Mouse (Mus musculus) liver, embryonic 16.5 days (tissue): ENCODE measurements at regions not wholly inside any gene's neighbourhood (a gene's known extent, or its start where the extent isn't known, plus 50 kb on each side); places are given as distances from the start of the nearest gene placed in this dataset.

ENCODE experiments used
- ATAC-seq: fragments of 200-750 bp; cut with Nextera tagmentation; 2 replicates; pipeline ENCODE4 v1.8.0; 2017; ENCODE audit warnings: low read depth, mild to moderate bottlenecking, moderate number of reproducible peaks, moderate library complexity
- H3K27ac ChIP-seq: fragments of 300-500 bp; sonication (generic); 2 replicates; pipeline ENCODE4 v1.5.1; 2014; ENCODE audit warnings: mild to moderate bottlenecking, low read length
- H3K27me3 ChIP-seq: fragments of 300-500 bp; sonication (generic); 2 replicates; pipeline ENCODE4 v1.6.1; 2014; ENCODE audit warnings: low read depth, low read length, mixed read lengths; ENCODE audit not compliant: control insufficient read depth, insufficient read depth
- H3K36me3 ChIP-seq: fragments of 300-500 bp; sonication (generic); 2 replicates; pipeline ENCODE4 v1.6.1; 2014; ENCODE audit warnings: mild to moderate bottlenecking; ENCODE audit not compliant: control insufficient read depth, insufficient read depth
- H3K4me1 ChIP-seq: fragments of 300-500 bp; sonication (generic); 2 replicates; pipeline ENCODE4 v1.6.1; 2014; ENCODE audit warnings: low read depth, low read length, mixed read lengths; ENCODE audit not compliant: control insufficient read depth
- H3K4me2 ChIP-seq: fragments of 300-500 bp; sonication (generic); 2 replicates; pipeline ENCODE4 v1.6.1; 2014; ENCODE audit warnings: low read depth, low read length, mixed read lengths
- H3K4me3 ChIP-seq: fragments of 300-500 bp; sonication (generic); 2 replicates; pipeline ENCODE4 v1.5.1; 2014; ENCODE audit warnings: low read depth, mild to moderate bottlenecking, low read length
- H3K9ac ChIP-seq: fragments of 300-500 bp; sonication (generic); 2 replicates; pipeline ENCODE4 v1.6.1; 2014; ENCODE audit warnings: low read depth, low read length
- H3K9me3 ChIP-seq: fragments of 300-500 bp; sonication (generic); replicated peaks from 2 replicates; pipeline ENCODE4 v1.6.1; 2016; ENCODE audit warnings: low read length; ENCODE audit not compliant: control insufficient read depth
- WGBS: fragments of 180-500 bp; shearing (Covaris S2); extraction: QIAGEN DNeasy Blood & Tissue Kit; methylation state at CpG from one replicate; pipeline ENCODE4 v1.1.7; 2014; ENCODE audit not compliant: insufficient replicate concordance; 5-methylcytosine and 5-hydroxymethylcytosine counted together

- no peak overlapping the region for H3K4me2 ChIP-seq
- H3K4me1 ChIP-seq, result no peaks in the 10 kb centered on the region
- no peaks in the 10 kb centered on the region for H3K9me3 ChIP-seq
- no peak overlapping the region for H3K9ac ChIP-seq
- no peak overlapping the region for H3K4me3 ChIP-seq
- H3K36me3 ChIP-seq, result no peaks in the 10 kb centered on the region
- WGBS, result 61% methylated on average over 2 of the region's 2 CpGs
- no peak for ATAC-seq
- no peaks in the 10 kb centered on the region for H3K27me3 ChIP-seq
- no peak overlapping the region for H3K27ac ChIP-seq
Measured at GRCm38 (mm10) chr14:120164184-120164583, 111.3 kb upstream of the Mbnl2 start.

DNA sequence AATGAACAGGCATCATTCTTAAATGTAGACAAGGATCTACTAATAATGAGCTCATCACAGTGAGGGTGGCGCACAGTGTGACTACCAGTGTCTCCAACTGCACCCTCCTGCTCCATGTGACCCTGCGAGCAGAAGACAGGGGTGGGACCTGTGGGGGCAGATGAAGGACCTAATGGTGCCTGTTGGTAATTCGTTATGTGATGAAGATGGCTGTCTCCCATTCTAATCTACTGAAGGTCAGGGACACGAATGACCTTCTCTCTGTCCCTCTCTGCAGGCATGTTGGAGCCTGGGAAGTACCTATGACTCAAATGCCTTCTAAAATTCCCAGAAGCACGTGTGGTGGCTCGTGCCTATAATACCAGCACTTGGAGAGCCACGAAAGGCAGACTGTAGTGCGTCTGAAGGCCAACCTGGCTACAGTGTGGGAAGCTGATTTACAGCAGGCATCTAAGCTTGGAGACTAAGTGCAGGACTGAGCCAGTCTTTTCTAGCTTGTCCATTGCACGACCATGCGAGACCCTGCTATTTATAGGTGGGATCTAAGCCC lies 109.9 kb upstream of the Mbnl2 start:
- ATAC-seq, result no peak
- 63% methylated on average over 10 of the region's 10 CpGs for WGBS
- H3K9ac ChIP-seq, result no peak overlapping the region
- H3K27me3 ChIP-seq, result no peaks in the 10 kb centered on the region
- no peak overlapping the region for H3K4me2 ChIP-seq
- H3K4me1 ChIP-seq, result no peaks in the 10 kb centered on the region
- no peaks in the 10 kb centered on the region for H3K9me3 ChIP-seq
- no peak overlapping the region for H3K4me3 ChIP-seq
- H3K27ac ChIP-seq, result no peak overlapping the region
- no peaks in the 10 kb centered on the region for H3K36me3 ChIP-seq

- no peak for ATAC-seq
- no peaks in the 10 kb centered on the region for H3K4me1 ChIP-seq
- H3K9ac ChIP-seq, result no peak overlapping the region
- no peaks in the 10 kb centered on the region for H3K27me3 ChIP-seq
- H3K36me3 ChIP-seq, result no peaks in the 10 kb centered on the region
- WGBS, result 76% methylated on average over 7 of the region's 7 CpGs
- no peak overlapping the region for H3K4me2 ChIP-seq
- H3K9me3 ChIP-seq, result no peaks in the 10 kb centered on the region
- H3K27ac ChIP-seq, result no peak overlapping the region
- no peak overlapping the region for H3K4me3 ChIP-seq
Measured at GRCm38 (mm10) chr14:120170733-120171132, 104.7 kb upstream of the Mbnl2 start.

- no peak overlapping the region for H3K4me2 ChIP-seq
- H3K9ac ChIP-seq, result no peak overlapping the region
- H3K9me3 ChIP-seq, result no peaks in the 10 kb centered on the region
- H3K27ac ChIP-seq, result no peak overlapping the region
- no peak overlapping the region for H3K4me3 ChIP-seq
- ATAC-seq, result no peak
- no peaks in the 10 kb centered on the region for H3K4me1 ChIP-seq
- H3K27me3 ChIP-seq, result no peaks in the 10 kb centered on the region
- H3K36me3 ChIP-seq, result no peaks in the 10 kb centered on the region
- 44% methylated on average over 4 of the region's 4 CpGs for WGBS
Measured at GRCm38 (mm10) chr14:120172058-120172457, 103.4 kb upstream of the Mbnl2 start.

DNA sequence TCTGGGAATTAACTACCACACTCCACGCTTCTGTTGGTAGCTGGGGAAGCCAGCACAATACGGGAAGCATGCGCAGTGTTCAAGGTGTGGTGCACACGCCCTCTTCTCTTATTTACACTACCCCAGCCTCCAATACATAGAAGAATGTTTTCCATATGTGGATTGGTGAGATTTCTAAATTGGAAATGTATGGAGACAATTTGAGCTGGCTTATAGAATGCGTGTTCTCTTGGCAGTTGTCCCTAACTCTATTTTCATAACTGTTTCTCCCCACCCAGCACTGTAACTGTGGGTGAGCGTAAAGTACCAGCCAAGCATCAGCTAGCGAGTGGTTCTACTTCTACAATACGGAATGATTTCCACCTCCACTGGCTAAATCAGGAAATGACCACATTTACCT lies 102.6 kb upstream of the Mbnl2 start:
- Histone ChIP-seq H3K27ac (no peak overlapping the region), H3K4me3 (no peak overlapping the region), H3K36me3 (no peaks in the 10 kb centered on the region), H3K4me2 (no peak overlapping the region), H3K27me3 (no peaks in the 10 kb centered on the region), H3K9me3 (no peaks in the 10 kb centered on the region), H3K4me1 (no peaks in the 10 kb centered on the region), H3K9ac (no peak overlapping the region)
- ATAC-seq, result no peak
- WGBS, result 68% methylated on average over 8 of the region's 8 CpGs

DNA sequence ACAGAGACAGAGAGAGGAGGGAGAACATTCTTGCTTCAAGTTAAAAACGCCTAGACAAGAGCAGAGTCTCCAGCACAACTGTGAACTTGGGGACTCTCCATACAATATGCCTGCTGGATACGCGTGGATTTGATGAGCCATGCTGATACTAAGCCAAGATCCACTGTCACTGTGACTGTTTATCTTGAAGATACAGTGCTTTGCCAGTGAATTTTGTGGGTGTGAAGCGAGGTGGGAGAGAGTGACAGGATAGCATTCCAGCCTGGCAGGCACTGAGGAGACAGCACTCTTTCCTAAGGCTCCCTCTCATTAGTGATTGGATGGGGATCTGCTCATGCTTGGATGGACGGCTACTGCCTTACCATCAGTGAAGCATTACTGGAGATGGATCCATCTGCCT lies 100.9 kb upstream of the Mbnl2 start:
- Histone ChIP-seq H3K4me3 (no peak overlapping the region), H3K4me2 (no peak overlapping the region), H3K4me1 (no peaks in the 10 kb centered on the region), H3K27me3 (no peaks in the 10 kb centered on the region), H3K9ac (no peak overlapping the region), H3K9me3 (no peaks in the 10 kb centered on the region), H3K27ac (no peak overlapping the region), H3K36me3 (no peaks in the 10 kb centered on the region)
- WGBS, result 64% methylated on average over 5 of the region's 5 CpGs
- ATAC-seq, result no peak

- no peak overlapping the region for H3K27ac ChIP-seq
- no peak for ATAC-seq
- WGBS, result 25% methylated on average over 1 of the region's 1 CpGs
Measured at GRCm38 (mm10) chr14:120195218-120195617, 80.3 kb upstream of the Mbnl2 start.

GRCm38 (mm10) chr14:120211741-120212140 lies 63.7 kb upstream of the Mbnl2 start:
- no peak overlapping the region for H3K4me2 ChIP-seq
- H3K4me1 ChIP-seq, result no peaks in the 10 kb centered on the region
- no peak overlapping the region for H3K4me3 ChIP-seq
- no peak overlapping the region for H3K9ac ChIP-seq
- 67% methylated on average over 3 of the region's 3 CpGs for WGBS
- ATAC-seq, result no peak
- H3K27me3 ChIP-seq, result no peaks in the 10 kb centered on the region
- no peaks in the 10 kb centered on the region for H3K9me3 ChIP-seq
- no peak overlapping the region for H3K27ac ChIP-seq
- no peaks in the 10 kb centered on the region for H3K36me3 ChIP-seq

More at GRCm38 (mm10) chr14:120195218-120195617, 80.3 kb upstream of the Mbnl2 start:
- Histone ChIP-seq H3K9ac (no peak overlapping the region), H3K36me3 (no peaks in the 10 kb centered on the region), H3K4me1 (no peaks in the 10 kb centered on the region), H3K4me3 (no peak overlapping the region), H3K9me3 (no peaks in the 10 kb centered on the region), H3K4me2 (no peak overlapping the region), H3K27me3 (no peaks in the 10 kb centered on the region)

- Histone ChIP-seq H3K9me3 (no peaks in the 10 kb centered on the region), H3K4me2 (no peak overlapping the region), H3K36me3 (no peaks in the 10 kb centered on the region), H3K27me3 (no peaks in the 10 kb centered on the region), H3K4me3 (no peak overlapping the region), H3K9ac (no peak overlapping the region), H3K27ac (no peak overlapping the region), H3K4me1 (no peaks in the 10 kb centered on the region)
- no peak for ATAC-seq
- 74% methylated on average over 5 of the region's 5 CpGs for WGBS
Measured at GRCm38 (mm10) chr14:120212626-120213025, 62.8 kb upstream of the Mbnl2 start.
